Mouse (Mus musculus) heart, postnatal 25 days (tissue): Measurements from ENCODE around the gene Phyhipl. TPM values are rescaled to one million over a fixed set of nuclear protein-coding genes. Genes with fewer than 3 reads are reported as not detected.

Experiments
- DNase-seq: peaks from one replicate; pipeline ENCODE4 v3.0.0; 2022; ENCODE audit warnings: low spot score
- intact Hi-C: fragments of 180-260 bp; cut with DNase I; formaldehyde crosslinking; loops from one replicate; pipeline ENCODE4 v1.15.1; 2025
- total RNA-seq, 2 experiments: library from RNA; stranded (reverse); gene quantifications; 2 replicates each; pipeline ENCODE4 v1.2.3; 2021

Gene Phyhipl
- total RNA-seq, 2 experiments from 2014 or later, result not detected

GRCm38 (mm10) chr10:70537694-70538093 lies 118.1 kb downstream of the Phyhipl start:
- DNase-seq, result no peak
- intact Hi-C loops, result no loop called here

- intact Hi-C loops, result no loop called here
- DNase-seq, result no peak
Observed at GRCm38 (mm10) chr10:70535401-70535800, 120.4 kb downstream of the Phyhipl start.

GRCm38 (mm10) chr10:70534571-70534970 lies 121.2 kb downstream of the Phyhipl start:
- intact Hi-C loops, result no loop called here
- no peak for DNase-seq

- intact Hi-C loops, result no loop called here
- no peak for DNase-seq
Observed at GRCm38 (mm10) chr10:70533986-70534385, 121.8 kb downstream of the Phyhipl start.

GRCm38 (mm10) chr10:70533301-70533781 lies 122.4 kb downstream of the Phyhipl start:
- intact Hi-C loops, result no loop called here
- DNase-seq, result peak; percentile 17

GRCm38 (mm10) chr10:70532249-70532648 lies 123.5 kb downstream of the Phyhipl start:
- no peak for DNase-seq
- intact Hi-C loops, result no loop called here

- intact Hi-C loops, result no loop called here
- no peak for DNase-seq
Observed at GRCm38 (mm10) chr10:70530185-70530823, 125.5 kb downstream of the Phyhipl start.

- intact Hi-C loops, result no loop called here
- DNase-seq, result no peak
Observed at GRCm38 (mm10) chr10:70521379-70521778, 134.4 kb downstream of the Phyhipl start.

GRCm38 (mm10) chr10:70520143-70521131 lies 135.3 kb downstream of the Phyhipl start:
- intact Hi-C loops, result no loop called here
- peak; percentile 27 for DNase-seq

GRCm38 (mm10) chr10:70519640-70520099 lies 136.1 kb downstream of the Phyhipl start:
- intact Hi-C loops, result no loop called here

GRCm38 (mm10) chr10:70516661-70517060 lies 139.1 kb downstream of the Phyhipl start:
- no peak for DNase-seq
- intact Hi-C loops, result no loop called here

More at GRCm38 (mm10) chr10:70519640-70520099, 136.1 kb downstream of the Phyhipl start:
- DNase-seq, result no peak

GRCm38 (mm10) chr10:70514848-70515247 lies 140.9 kb downstream of the Phyhipl start:
- DNase-seq, result no peak
- intact Hi-C loops, result no loop called here

GRCm38 (mm10) chr10:70507880-70508279 lies 147.9 kb downstream of the Phyhipl start:
- no peak for DNase-seq
- intact Hi-C loops, result loop anchor here (5.0 kb wide), 1 partner anchor 191 kb away; no protein-coding TSS in a partner anchor

Other genes with a start within 250 kb of the Phyhipl start
- 1 to 10 TPM; 4.9 to 6.3 TPM for gene Fam13c, start 215.5 kb downstream of the Phyhipl start, total RNA-seq